Mouse (Mus musculus) midbrain, embryonic 12.5 days (tissue): ENCODE results near the gene Tgoln1. TPM values are rescaled to one million over a fixed set of nuclear protein-coding genes. Genes with fewer than 3 reads are reported as not detected.

Experiments
- ATAC-seq: fragments of 200-750 bp; cut with Nextera tagmentation; 2 replicates; pipeline ENCODE4 v1.8.0; 2017; ENCODE audit warnings: low read depth, moderate TSS enrichment, moderate library complexity; ENCODE audit not compliant: low FRiP score
- H3K27ac ChIP-seq: fragments of 300-500 bp; sonication (generic); replicated peaks from 2 replicates; pipeline ENCODE4 v1.5.1; 2016; ENCODE audit warnings: mild to moderate bottlenecking
- H3K27me3 ChIP-seq: fragments of 300-500 bp; sonication (generic); 2 replicates; pipeline ENCODE4 v1.6.1; 2016; ENCODE audit warnings: mild to moderate bottlenecking
- H3K36me3 ChIP-seq: fragments of 300-500 bp; sonication (generic); 2 replicates; pipeline ENCODE4 v1.6.1; 2016
- H3K4me1 ChIP-seq: fragments of 300-500 bp; sonication (generic); 2 replicates; pipeline ENCODE4 v1.6.1; 2016
- H3K4me2 ChIP-seq: fragments of 300-500 bp; sonication (generic); replicated peaks from 2 replicates; pipeline ENCODE4 v1.6.1; 2016; ENCODE audit warnings: mild to moderate bottlenecking, moderate library complexity
- H3K4me3 ChIP-seq: fragments of 300-500 bp; sonication (generic); 2 replicates; pipeline ENCODE4 v1.5.1; 2016; ENCODE audit warnings: mild to moderate bottlenecking
- H3K9ac ChIP-seq: fragments of 300-500 bp; sonication (generic); replicated peaks from 2 replicates; pipeline ENCODE4 v1.6.1; 2016; ENCODE audit warnings: mild to moderate bottlenecking, moderate library complexity
- H3K9me3 ChIP-seq: fragments of 300-500 bp; sonication (generic); 2 replicates; pipeline ENCODE4 v1.6.1; 2016; ENCODE audit warnings: mild to moderate bottlenecking
- WGBS: fragments of 180-500 bp; shearing (Covaris S2); methylation state at CpG from one replicate; pipeline ENCODE4 v1.1.7; 2016; 5-methylcytosine and 5-hydroxymethylcytosine counted together
- polyA plus RNA-seq: library from polyadenylated mRNA; unstranded; fragments of >200 nt; fragmentation: Nextera tagmentation; extraction: Ambion mirVana; gene quantifications from 2 replicates; pipeline ENCODE4 v1.2.1, GENCODE M21; 2016

Gene Tgoln1
- polyA plus RNA-seq, 1 experiment from 2014 or later, result 38.6 TPM

DNA sequence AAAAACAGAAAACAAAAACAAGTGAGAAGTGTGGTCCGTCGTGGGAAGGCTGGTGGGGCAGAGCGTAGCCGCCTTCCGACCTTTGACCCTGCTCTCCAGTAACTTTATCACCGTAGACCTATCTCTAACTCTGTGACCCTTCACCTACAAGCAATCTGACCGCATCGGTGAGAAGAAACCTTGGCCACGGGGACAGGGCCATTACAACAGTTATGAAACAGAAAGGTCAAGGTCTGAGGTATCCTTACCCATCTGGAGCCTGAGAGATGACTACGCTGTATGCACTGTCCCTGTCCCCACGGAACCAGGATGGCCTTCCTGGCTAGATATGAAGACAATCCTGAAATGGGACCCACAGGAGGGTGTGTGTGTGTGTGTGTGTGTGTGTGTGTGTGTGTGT is 32.6 kb downstream of the Tgoln1 start:
- Histone ChIP-seq H3K4me1 (no peaks in the 10 kb centered on the region), H3K36me3 (peaks cover 5% of the 10 kb centered on the region; the same call in 1 of the 2 replicates), H3K4me3 (no peak overlapping the region), H3K9me3 (no peaks in the 10 kb centered on the region), H3K27ac (no peak overlapping the region), H3K9ac (no peak overlapping the region), H3K4me2 (no peak overlapping the region), H3K27me3 (no peaks in the 10 kb centered on the region)
- WGBS, result 90% methylated on average over 11 of the region's 11 CpGs
- ATAC-seq, result no peak

DNA sequence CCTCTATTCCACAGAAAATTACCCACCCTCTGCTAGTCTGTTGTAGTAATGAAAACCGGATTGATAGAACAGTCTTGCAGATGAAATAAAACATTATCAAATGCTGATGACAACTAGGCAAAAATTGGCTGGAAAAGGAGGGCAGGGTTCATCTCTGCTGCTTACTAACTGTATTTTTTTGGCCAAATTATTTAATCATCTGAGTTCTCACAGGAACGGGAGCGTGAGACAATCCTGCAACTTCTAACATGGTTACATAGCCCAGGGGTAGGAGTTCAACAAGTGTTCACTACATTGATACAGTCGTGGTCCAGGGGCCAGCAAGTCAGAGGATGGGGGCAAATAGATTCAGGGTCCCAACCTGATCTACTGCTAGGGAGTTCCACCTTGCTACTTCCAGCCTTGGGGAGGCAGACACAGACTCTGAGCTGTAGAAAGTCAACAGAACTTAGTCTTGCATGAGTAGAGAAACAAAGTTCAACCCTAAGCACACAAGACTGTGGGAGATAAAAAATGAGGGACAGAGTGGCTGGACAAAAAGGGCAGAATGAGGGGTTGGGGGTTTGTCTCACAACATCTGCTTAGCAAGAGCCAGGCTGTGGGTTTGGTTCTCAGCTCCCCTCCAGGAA is 33.5 kb downstream of the Tgoln1 start:
- H3K4me1 ChIP-seq, result no peaks in the 10 kb centered on the region
- H3K27ac ChIP-seq, result no peak overlapping the region
- H3K9ac ChIP-seq, result no peak overlapping the region
- H3K27me3 ChIP-seq, result no peaks in the 10 kb centered on the region
- H3K9me3 ChIP-seq, result no peaks in the 10 kb centered on the region
- H3K36me3 ChIP-seq, result peaks cover 12% of the 10 kb centered on the region; the same call in 1 of the 2 replicates
- H3K4me2 ChIP-seq, result no peak overlapping the region
- no peak overlapping the region for H3K4me3 ChIP-seq
- no peak for ATAC-seq
- 86% methylated on average over 4 of the region's 4 CpGs for WGBS

DNA sequence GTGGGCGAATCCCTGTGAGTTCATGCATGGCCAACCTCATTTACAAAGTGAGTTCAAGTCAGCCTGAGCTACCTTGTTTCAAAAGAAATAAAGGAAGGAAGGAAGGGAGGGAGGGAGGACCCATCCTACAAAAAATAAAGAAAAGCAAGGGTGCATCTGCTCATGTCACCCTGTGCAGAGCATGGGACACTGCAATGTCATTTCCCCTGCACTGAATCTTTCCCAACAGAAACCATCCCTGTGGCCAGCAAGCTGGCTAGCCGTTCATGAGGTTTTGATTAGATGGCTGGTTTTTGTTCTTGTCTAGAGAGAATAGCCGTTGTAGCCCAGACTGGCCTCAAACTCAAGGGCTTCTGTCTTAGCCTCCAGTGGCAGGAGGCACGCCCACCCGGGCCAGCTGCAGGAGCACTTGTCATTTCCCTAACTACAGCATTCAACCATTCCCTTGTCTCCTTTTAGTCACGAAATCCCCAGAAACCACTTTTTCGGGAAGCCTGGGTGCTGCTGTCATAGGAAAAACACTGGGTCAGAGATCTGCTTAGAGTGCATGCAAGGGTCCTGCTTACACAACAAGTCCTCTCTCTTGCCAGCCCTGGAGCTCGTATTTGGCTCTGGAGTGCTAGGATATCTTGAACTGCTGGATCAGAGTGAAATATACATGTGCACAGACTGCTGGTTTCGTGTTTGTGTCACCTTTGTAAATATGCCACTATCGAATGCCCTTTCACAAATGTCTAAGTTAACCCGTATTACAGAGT is 35.0 kb downstream of the Tgoln1 start:
- no peaks in the 10 kb centered on the region for H3K27me3 ChIP-seq
- H3K9ac ChIP-seq, result no peak overlapping the region
- H3K4me3 ChIP-seq, result no peak overlapping the region
- H3K4me1 ChIP-seq, result no peaks in the 10 kb centered on the region
- H3K36me3 ChIP-seq, result peaks cover 12% of the 10 kb centered on the region
- no peak overlapping the region for H3K4me2 ChIP-seq
- no peak overlapping the region for H3K27ac ChIP-seq
- no peak for ATAC-seq
- H3K9me3 ChIP-seq, result no peaks in the 10 kb centered on the region
- 73% methylated on average over 11 of the region's 11 CpGs for WGBS

- no peak overlapping the region for H3K27ac ChIP-seq
- H3K27me3 ChIP-seq, result no peaks in the 10 kb centered on the region
- H3K9ac ChIP-seq, result no peak overlapping the region
- H3K4me1 ChIP-seq, result no peaks in the 10 kb centered on the region
- H3K9me3 ChIP-seq, result no peaks in the 10 kb centered on the region
- H3K4me2 ChIP-seq, result no peak overlapping the region
- H3K36me3 ChIP-seq, result peaks cover 16% of the 10 kb centered on the region
- WGBS, result 93% methylated on average over 3 of the region's 3 CpGs
- no peak for ATAC-seq
- no peak overlapping the region for H3K4me3 ChIP-seq
Measured at GRCm38 (mm10) chr6:72576041-72576440, 40.8 kb downstream of the Tgoln1 start.

- H3K4me2 ChIP-seq, result no peak overlapping the region
- no peaks in the 10 kb centered on the region for H3K27me3 ChIP-seq
- no peak overlapping the region for H3K9ac ChIP-seq
- 52% methylated on average over 3 of the region's 3 CpGs for WGBS
- no peak overlapping the region for H3K27ac ChIP-seq
- no peaks in the 10 kb centered on the region for H3K4me1 ChIP-seq
- ATAC-seq, result no peak
- peaks cover 12% of the 10 kb centered on the region; the same call in 1 of the 2 replicates for H3K36me3 ChIP-seq
- H3K9me3 ChIP-seq, result no peaks in the 10 kb centered on the region
- no peak overlapping the region for H3K4me3 ChIP-seq
Measured at GRCm38 (mm10) chr6:72571826-72572225, 45.0 kb downstream of the Tgoln1 start.

GRCm38 (mm10) chr6:72570644-72571397 is 46.0 kb downstream of the Tgoln1 start:
- Histone ChIP-seq H3K4me1 (0 out of 2 replicates have a peak, but pooled peaks cover 3% of the 10 kb centered on the region), H3K9me3 (no peaks in the 10 kb centered on the region), H3K27me3 (no peaks in the 10 kb centered on the region), H3K27ac (no peak overlapping the region), H3K36me3 (peaks cover 12% of the 10 kb centered on the region; the same call in 1 of the 2 replicates), H3K4me2 (no peak overlapping the region), H3K4me3 (no peak overlapping the region), H3K9ac (no peak overlapping the region)
- WGBS, result 89% methylated on average over 10 of the region's 10 CpGs
- ATAC-seq, result no peak

DNA sequence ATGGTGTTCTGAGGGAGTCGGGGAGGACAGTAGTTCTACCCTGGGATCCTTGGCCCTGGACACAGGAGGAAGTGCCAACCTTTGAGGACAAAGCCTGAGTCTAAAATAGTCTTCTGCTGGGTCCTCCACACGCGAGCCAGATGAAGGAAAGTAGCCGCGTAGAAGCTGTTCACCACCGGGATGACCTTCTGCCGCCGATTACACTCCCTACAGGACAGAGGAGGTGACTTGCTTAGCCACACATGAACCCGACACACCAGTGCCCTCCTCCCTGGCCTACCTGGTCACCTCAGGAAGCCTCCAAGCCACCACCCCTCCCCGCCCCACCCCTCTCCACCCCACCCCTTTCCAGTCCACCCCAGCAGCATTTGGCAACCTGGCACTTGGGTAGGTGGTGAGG is 48.1 kb downstream of the Tgoln1 start:
- Histone ChIP-seq H3K36me3 (peaks cover 8% of the 10 kb centered on the region; the same call in 1 of the 2 replicates), H3K4me3 (no peak overlapping the region), H3K4me2 (no peak overlapping the region), H3K27ac (no peak overlapping the region), H3K27me3 (no peaks in the 10 kb centered on the region), H3K9ac (no peak overlapping the region), H3K9me3 (no peaks in the 10 kb centered on the region), H3K4me1 (0 out of 2 replicates have a peak, but pooled peaks cover 7% of the 10 kb centered on the region)
- 93% methylated on average over 10 of the region's 10 CpGs for WGBS
- no peak for ATAC-seq

GRCm38 (mm10) chr6:72567508-72567907 is 49.3 kb downstream of the Tgoln1 start:
- H3K9ac ChIP-seq, result no peak overlapping the region
- H3K9me3 ChIP-seq, result no peaks in the 10 kb centered on the region
- no peaks in the 10 kb centered on the region for H3K27me3 ChIP-seq
- H3K36me3 ChIP-seq, result peaks cover 8% of the 10 kb centered on the region; the same call in 1 of the 2 replicates
- WGBS, result 87% methylated on average over 5 of the region's 5 CpGs
- no peak overlapping the region for H3K4me2 ChIP-seq
- 0 out of 2 replicates have a peak, but pooled peaks cover 7% of the 10 kb centered on the region for H3K4me1 ChIP-seq
- no peak for ATAC-seq
- no peak overlapping the region for H3K4me3 ChIP-seq
- no peak overlapping the region for H3K27ac ChIP-seq

- Histone ChIP-seq H3K9ac (no peak overlapping the region), H3K9me3 (no peaks in the 10 kb centered on the region), H3K4me2 (0 out of 2 replicates have a peak overlapping the region, but pooled peaks have one; percentile 4), H3K4me3 (no peak overlapping the region), H3K4me1 (0 out of 2 replicates have a peak, but pooled peaks cover 7% of the 10 kb centered on the region), H3K27me3 (no peaks in the 10 kb centered on the region), H3K36me3 (peaks cover 8% of the 10 kb centered on the region; the same call in 1 of the 2 replicates), H3K27ac (no peak overlapping the region)
- peak; percentile 80 for ATAC-seq
- WGBS, result 4% methylated on average over 4 of the region's 4 CpGs
Measured at GRCm38 (mm10) chr6:72566044-72566443, 50.8 kb downstream of the Tgoln1 start.

DNA sequence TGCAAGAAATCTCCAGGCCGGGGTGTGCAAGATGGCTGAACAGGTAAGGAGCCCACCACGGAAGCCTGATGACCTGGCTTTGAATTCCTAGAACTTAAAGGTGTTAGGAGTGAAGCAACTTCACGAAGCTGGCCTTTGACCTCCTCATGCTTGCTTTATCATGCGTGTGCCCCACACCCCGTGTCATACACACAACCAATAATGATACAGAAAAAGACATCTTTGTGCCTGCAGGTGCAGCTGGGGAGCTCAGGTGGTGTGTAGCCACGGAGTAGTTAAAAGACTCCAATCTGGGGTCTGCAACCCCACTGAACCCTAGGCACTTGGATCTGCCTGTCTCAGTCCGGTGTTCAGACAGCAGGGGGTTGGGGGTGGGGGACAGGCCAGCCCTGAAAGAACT is 51.3 kb downstream of the Tgoln1 start:
- Histone ChIP-seq H3K9me3 (no peaks in the 10 kb centered on the region), H3K36me3 (peaks cover 8% of the 10 kb centered on the region; the same call in 1 of the 2 replicates), H3K27me3 (no peaks in the 10 kb centered on the region), H3K4me3 (no peak overlapping the region), H3K9ac (no peak overlapping the region), H3K27ac (no peak overlapping the region), H3K4me1 (0 out of 2 replicates have a peak, but pooled peaks cover 7% of the 10 kb centered on the region), H3K4me2 (0 out of 2 replicates have a peak overlapping the region, but pooled peaks have one; percentile 4)
- WGBS, result 76% methylated on average over 7 of the region's 7 CpGs
- ATAC-seq, result peak; percentile 13; the same call in 1 of the 2 replicates

DNA sequence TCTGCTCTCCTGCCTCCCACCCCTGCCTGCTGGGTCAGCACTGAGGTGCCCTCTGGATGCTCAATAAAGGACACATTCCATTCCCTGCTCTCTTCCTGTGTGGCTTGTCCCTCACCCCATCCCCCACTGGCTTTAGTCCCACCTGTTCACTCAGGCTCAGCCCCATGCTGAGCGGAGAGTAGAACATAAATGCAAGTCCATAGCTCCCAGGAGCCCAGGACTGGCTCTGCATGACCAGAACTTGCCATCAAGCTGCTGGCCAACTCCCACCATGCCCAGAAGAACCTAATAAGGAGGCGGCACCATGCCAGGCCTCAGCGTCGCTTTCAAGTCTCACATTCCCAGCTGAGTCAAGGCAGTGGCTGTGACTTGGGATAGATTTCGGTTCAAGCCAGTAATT is 53.9 kb downstream of the Tgoln1 start:
- WGBS, result 76% methylated on average over 5 of the region's 5 CpGs
- no peak overlapping the region for H3K27ac ChIP-seq
- peaks cover under 1% of the 10 kb centered on the region; the same call in 1 of the 2 replicates for H3K36me3 ChIP-seq
- no peak overlapping the region for H3K9ac ChIP-seq
- H3K9me3 ChIP-seq, result no peaks in the 10 kb centered on the region
- no peak overlapping the region for H3K4me3 ChIP-seq
- no peak overlapping the region for H3K4me2 ChIP-seq
- no peak for ATAC-seq
- no peaks in the 10 kb centered on the region for H3K27me3 ChIP-seq
- 0 out of 2 replicates have a peak, but pooled peaks cover 7% of the 10 kb centered on the region for H3K4me1 ChIP-seq
